Mouse (Mus musculus) lung, embryonic 14.5 days (tissue): ENCODE measurements at regions not wholly inside any gene's neighbourhood (a gene's known extent, or its start where the extent isn't known, plus 50 kb on each side); places are given as distances from the start of the nearest gene placed in this dataset.

Source experiments
- ATAC-seq: fragments of 200-750 bp; cut with Nextera tagmentation; 2 replicates; pipeline ENCODE4 v1.8.0; 2017; ENCODE audit warnings: mild to moderate bottlenecking, moderate TSS enrichment, moderate library complexity; ENCODE audit not compliant: insufficient read depth
- DNase-seq: peaks from one replicate; pipeline ENCODE4 v3.0.0-alpha.2; 2015
- H3K27ac ChIP-seq: fragments of 300-500 bp; sonication (generic); 2 replicates; pipeline ENCODE4 v1.5.1; 2014; ENCODE audit warnings: low read depth, mild to moderate bottlenecking, moderate library complexity
- H3K27me3 ChIP-seq: fragments of 300-500 bp; sonication (generic); 2 replicates; pipeline ENCODE4 v1.6.1; 2014; ENCODE audit warnings: low read length, control low read depth; ENCODE audit not compliant: insufficient read depth
- H3K36me3 ChIP-seq: fragments of 300-500 bp; sonication (generic); 2 replicates; pipeline ENCODE4 v1.6.1; 2014; ENCODE audit warnings: control low read depth; ENCODE audit not compliant: insufficient read depth
- H3K4me1 ChIP-seq: fragments of 300-500 bp; sonication (generic); 2 replicates; pipeline ENCODE4 v1.6.1; 2014; ENCODE audit warnings: antibody characterized with exemption, control low read depth; ENCODE audit not compliant: insufficient read depth
- H3K4me2 ChIP-seq: fragments of 300-500 bp; sonication (generic); 2 replicates; pipeline ENCODE4 v1.6.1; 2014; ENCODE audit warnings: mild to moderate bottlenecking
- H3K4me3 ChIP-seq: fragments of 300-500 bp; sonication (generic); 2 replicates; pipeline ENCODE4 v1.5.1; 2014; ENCODE audit warnings: low read depth, low read length
- H3K9ac ChIP-seq: fragments of 300-500 bp; sonication (generic); 2 replicates; pipeline ENCODE4 v1.6.1; 2014
- H3K9me3 ChIP-seq: fragments of 300-500 bp; sonication (generic); 2 replicates; pipeline ENCODE4 v1.6.1; 2016; ENCODE audit warnings: low read depth, low read length, control low read depth
- CTCF ChIP-seq: IDR thresholded peaks from 2 replicates; pipeline ENCODE4 v1.5.1; 2016; ENCODE audit warnings: antibody characterized with exemption, low read depth
- WGBS: fragments of 180-500 bp; shearing (Covaris S2); extraction: QIAGEN DNeasy Blood & Tissue Kit; methylation state at CpG from one replicate; pipeline ENCODE4 v1.1.7; 2014; 5-methylcytosine and 5-hydroxymethylcytosine counted together

DNA sequence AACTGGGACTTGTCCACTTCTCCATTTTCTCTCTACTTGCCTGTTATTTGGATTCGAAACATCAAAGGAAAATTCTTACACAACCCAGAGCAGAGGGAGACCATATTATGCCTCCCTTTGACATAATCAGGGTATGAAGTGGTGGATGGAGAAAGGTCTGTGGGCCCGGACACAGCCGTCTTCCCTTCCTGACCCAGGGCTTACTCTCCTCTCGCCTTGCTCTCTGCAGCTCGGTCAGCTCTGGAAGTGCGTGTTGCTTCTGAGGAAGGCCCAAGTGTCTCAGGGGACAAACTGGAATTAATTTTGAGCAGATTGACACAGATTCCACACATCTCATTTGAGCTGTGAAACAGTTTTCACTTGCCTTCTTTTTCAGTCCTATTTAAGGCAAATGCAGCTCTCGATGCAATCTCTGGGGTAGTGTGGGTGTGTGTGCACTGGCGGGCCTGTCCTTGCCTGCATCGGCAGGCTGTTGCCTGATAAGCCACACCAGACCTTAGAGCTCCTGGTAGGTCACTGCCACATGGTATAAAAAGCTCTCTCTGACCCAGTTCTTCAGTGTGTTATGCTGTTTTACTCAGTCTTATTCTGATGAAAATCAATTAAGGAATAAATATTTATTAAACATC is 72.4 kb upstream of the Pgrmc2 start:
- no peak overlapping the region for H3K4me3 ChIP-seq
- no peaks in the 10 kb centered on the region for H3K36me3 ChIP-seq
- H3K4me1 ChIP-seq = no peaks in the 10 kb centered on the region
- no peak overlapping the region for H3K9ac ChIP-seq
- no peaks in the 10 kb centered on the region for H3K9me3 ChIP-seq
- ATAC-seq (no peak), DNase-seq (no peak)
- no peak overlapping the region for H3K4me2 ChIP-seq
- H3K27ac ChIP-seq = no peak overlapping the region
- no peak for TF ChIP-seq CTCF
- H3K27me3 ChIP-seq = no peaks in the 10 kb centered on the region
- 67% methylated on average over 9 of the region's 9 CpGs for WGBS

DNA sequence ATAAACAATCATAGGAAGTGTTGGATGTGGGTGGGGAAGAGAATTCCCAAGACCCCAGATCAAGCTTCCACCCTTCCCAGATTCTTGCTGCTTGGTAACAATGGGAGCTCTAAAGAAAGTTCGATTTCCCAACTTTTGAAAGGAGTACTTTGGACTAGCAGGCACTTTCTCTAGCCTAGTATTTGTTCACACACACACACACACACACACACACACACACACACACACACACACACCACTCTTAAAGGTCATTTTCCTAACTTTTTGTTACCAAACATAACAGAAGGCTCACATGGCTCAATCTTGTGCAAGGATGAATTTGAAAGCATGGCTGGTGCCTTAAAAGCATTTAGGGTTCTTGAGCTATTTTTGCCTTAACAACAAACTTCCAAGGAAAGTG is 71.6 kb upstream of the Pgrmc2 start:
- ATAC-seq (no peak), DNase-seq (no peak)
- no peak for TF ChIP-seq CTCF
- Histone ChIP-seq H3K4me3 (no peak overlapping the region), H3K36me3 (no peaks in the 10 kb centered on the region), H3K4me1 (no peaks in the 10 kb centered on the region), H3K9me3 (no peaks in the 10 kb centered on the region), H3K9ac (no peak overlapping the region), H3K27ac (no peak overlapping the region), H3K27me3 (no peaks in the 10 kb centered on the region), H3K4me2 (no peak overlapping the region)
- WGBS = 79% methylated on average over 1 of the region's 1 CpGs

DNA sequence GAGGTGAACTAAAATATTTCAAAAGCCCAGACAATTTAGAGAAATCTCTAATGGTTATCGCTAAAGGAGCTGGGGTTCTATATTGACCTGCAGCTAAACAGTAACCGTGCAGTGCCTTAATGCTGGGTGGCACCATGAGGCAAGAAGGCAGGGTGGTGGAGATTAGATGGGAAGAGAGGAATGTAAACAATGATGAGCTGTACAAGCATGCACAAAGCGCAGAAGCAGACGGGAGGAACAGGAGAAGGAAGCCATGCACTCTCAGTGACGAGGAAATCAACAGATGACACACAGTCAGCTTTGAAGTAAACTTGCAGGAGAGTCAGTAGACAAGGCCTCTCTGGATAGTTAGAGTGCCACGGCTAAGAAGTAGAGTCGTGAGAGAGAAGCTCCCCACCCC is 69.1 kb upstream of the Pgrmc2 start:
- Histone ChIP-seq H3K36me3 (no peaks in the 10 kb centered on the region), H3K4me2 (no peak overlapping the region), H3K4me3 (no peak overlapping the region), H3K9ac (no peak overlapping the region), H3K4me1 (no peaks in the 10 kb centered on the region), H3K9me3 (no peaks in the 10 kb centered on the region), H3K27ac (no peak overlapping the region), H3K27me3 (no peaks in the 10 kb centered on the region)
- ATAC-seq = no peak
- TF ChIP-seq CTCF = no peak
- no peak for DNase-seq
- WGBS = 39% methylated on average over 7 of the region's 7 CpGs

DNA sequence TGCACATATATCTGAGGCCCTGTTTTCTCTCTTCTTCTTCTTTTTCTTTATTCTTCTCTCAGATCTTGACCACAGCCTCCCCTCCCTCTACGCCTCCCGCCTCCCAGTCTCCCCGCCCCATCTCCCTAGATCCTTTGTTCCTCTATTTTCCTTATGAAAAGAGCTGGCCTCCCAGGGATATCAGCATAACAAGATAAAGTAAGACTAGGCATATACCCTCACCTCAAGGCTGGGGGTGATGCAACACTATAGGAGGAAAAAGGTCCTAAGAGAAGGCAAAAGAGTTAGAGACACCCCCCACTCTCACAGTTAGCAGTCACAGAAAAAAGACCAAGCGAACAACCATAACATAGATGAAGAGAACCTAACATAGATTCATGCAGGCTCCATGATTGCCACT is 57.5 kb upstream of the Pgrmc2 start:
- H3K4me1 ChIP-seq = no peaks in the 10 kb centered on the region
- H3K4me2 ChIP-seq = no peak overlapping the region
- H3K9me3 ChIP-seq = no peaks in the 10 kb centered on the region
- no peak overlapping the region for H3K27ac ChIP-seq
- no peak overlapping the region for H3K9ac ChIP-seq
- DNase-seq (no peak), ATAC-seq (no peak)
- H3K4me3 ChIP-seq = no peak overlapping the region
- 91% methylated on average over 4 of the region's 4 CpGs for whole genome bisulfite sequencing
- no peaks in the 10 kb centered on the region for H3K36me3 ChIP-seq
- H3K27me3 ChIP-seq = no peaks in the 10 kb centered on the region
- TF ChIP-seq CTCF = no peak

DNA sequence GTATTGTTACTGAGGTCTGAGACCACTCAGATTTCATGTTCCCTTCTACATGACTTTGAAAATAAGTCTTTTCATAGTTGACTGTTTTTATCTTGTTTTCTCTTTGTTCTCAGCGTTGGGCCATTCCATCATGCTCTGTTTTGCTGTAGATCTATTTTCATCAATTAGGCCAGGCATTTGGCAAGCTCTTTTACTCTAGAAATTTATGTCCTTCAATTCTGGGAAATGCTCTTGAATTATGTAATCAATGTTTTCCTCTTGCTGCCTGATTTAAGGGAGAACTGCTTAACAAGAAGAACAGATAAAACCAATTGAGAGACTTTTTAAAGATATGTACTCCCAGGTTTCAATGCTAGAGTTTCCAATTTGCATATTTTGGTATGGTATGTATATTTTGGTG is 55.1 kb upstream of the Pgrmc2 start:
- no peaks in the 10 kb centered on the region for H3K4me1 ChIP-seq
- no peaks in the 10 kb centered on the region for H3K36me3 ChIP-seq
- ATAC-seq = no peak
- no peaks in the 10 kb centered on the region for H3K27me3 ChIP-seq
- 77% methylated on average over 1 of the region's 1 CpGs for WGBS
- no peaks in the 10 kb centered on the region for H3K9me3 ChIP-seq
- no peak overlapping the region for H3K4me3 ChIP-seq
- DNase-seq = no peak
- no peak overlapping the region for H3K9ac ChIP-seq
- H3K27ac ChIP-seq = no peak overlapping the region
- no peak for TF ChIP-seq CTCF
- H3K4me2 ChIP-seq = no peak overlapping the region

DNA sequence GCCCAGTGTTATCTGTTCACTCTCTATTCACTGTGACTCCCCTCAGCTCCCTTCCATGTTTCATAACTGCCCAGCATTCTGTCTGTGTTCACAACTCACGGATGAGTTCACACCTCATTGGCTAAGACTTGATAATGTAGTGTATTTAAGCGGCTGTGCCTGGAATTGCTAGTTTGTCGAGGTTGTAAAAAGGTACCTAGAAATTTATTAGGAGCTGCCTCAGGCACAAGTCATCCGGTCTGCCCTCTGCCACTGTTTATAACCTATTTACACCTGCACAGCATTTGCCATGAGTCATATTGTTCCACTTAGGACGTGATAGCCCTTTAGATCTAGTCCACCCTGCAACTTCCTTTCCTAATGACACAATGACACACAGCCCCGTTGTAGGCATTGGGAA is 50.0 kb upstream of the Pgrmc2 start:
- Histone ChIP-seq H3K4me3 (no peak overlapping the region), H3K9ac (no peak overlapping the region), H3K27ac (no peak overlapping the region), H3K36me3 (no peaks in the 10 kb centered on the region), H3K4me1 (no peaks in the 10 kb centered on the region), H3K9me3 (no peaks in the 10 kb centered on the region), H3K27me3 (no peaks in the 10 kb centered on the region), H3K4me2 (no peak overlapping the region)
- 63% methylated on average over 6 of the region's 6 CpGs for WGBS
- ATAC-seq (no peak), DNase-seq (no peak)
- TF ChIP-seq CTCF = no peak
